Mouse (Mus musculus) intestine, embryonic 15.5 days (tissue): Measurements from ENCODE around the gene Gm26938. TPM values are rescaled to one million over a fixed set of nuclear protein-coding genes. Genes with fewer than 3 reads are reported as not detected.

Experiments
- ATAC-seq: fragments of 200-750 bp; cut with Nextera tagmentation; 2 replicates; pipeline ENCODE4 v1.8.0; 2017; ENCODE audit warnings: moderate TSS enrichment, moderate library complexity
- H3K27ac ChIP-seq: fragments of 300-500 bp; sonication (generic); 2 replicates; pipeline ENCODE4 v1.5.1; 2015; ENCODE audit warnings: mild to moderate bottlenecking, inconsistent platforms
- H3K27me3 ChIP-seq: fragments of 300-500 bp; sonication (generic); replicated peaks from 2 replicates; pipeline ENCODE4 v1.6.1; 2015; ENCODE audit warnings: inconsistent platforms
- H3K36me3 ChIP-seq: fragments of 300-500 bp; sonication (generic); 2 replicates; pipeline ENCODE4 v1.6.1; 2015; ENCODE audit warnings: inconsistent platforms
- H3K4me1 ChIP-seq: fragments of 300-500 bp; sonication (generic); replicated peaks from 2 replicates; pipeline ENCODE4 v1.6.1; 2015; ENCODE audit warnings: inconsistent platforms
- H3K4me2 ChIP-seq: fragments of 300-500 bp; sonication (generic); replicated peaks from 2 replicates; pipeline ENCODE4 v1.6.1; 2015; ENCODE audit warnings: mild to moderate bottlenecking, inconsistent platforms
- H3K4me3 ChIP-seq: fragments of 300-500 bp; sonication (generic); replicated peaks from 2 replicates; pipeline ENCODE4 v1.5.1; 2015; ENCODE audit warnings: inconsistent platforms
- H3K9ac ChIP-seq: fragments of 300-500 bp; sonication (generic); 2 replicates; pipeline ENCODE4 v1.6.1; 2015; ENCODE audit warnings: inconsistent platforms
- H3K9me3 ChIP-seq: fragments of 300-500 bp; sonication (generic); 2 replicates; pipeline ENCODE4 v1.6.1; 2016; ENCODE audit warnings: inconsistent platforms
- WGBS: fragments of 180-500 bp; shearing (Covaris S2); methylation state at CpG from one replicate; pipeline ENCODE4 v1.1.7; 2015; 5-methylcytosine and 5-hydroxymethylcytosine counted together
- polyA plus RNA-seq: library from polyadenylated mRNA; unstranded; fragments of >200 nt; fragmentation: Nextera tagmentation; extraction: Ambion mirVana; gene quantifications from 2 replicates; pipeline ENCODE4 v1.2.1, GENCODE M21; 2015

Gene Gm26938
- polyA plus RNA-seq = 0.29 TPM in 1 of 2 replicates, not detected in the other

GRCm38 (mm10) chr5:139826357-139827055, at the start of gene Gm26938, which contains the start of gene Psmg3:
Gene Gm26938, minus strand, starts transcription at chr5:139826407.
Gene Psmg3, minus strand, starts transcription at chr5:139826885.
- Histone ChIP-seq H3K27ac (peak within 1 kb of the TSS; percentile 81), H3K27me3 (no peaks in the 10 kb centered on the region), H3K9me3 (no peaks in the 10 kb centered on the region), H3K36me3 (peaks cover 13% of the 10 kb centered on the region; the same call in 1 of the 2 replicates), H3K4me2 (peak within 1 kb of the TSS; percentile 85), H3K4me3 (peak within 1 kb of the TSS; percentile 89), H3K4me1 (peaks cover 22% of the 10 kb centered on the region), H3K9ac (peak within 1 kb of the TSS; percentile 82)
- under 1% methylated on average over 43 of the region's 43 CpGs for WGBS
- ATAC-seq = peak; percentile 72

- no peaks in the 10 kb centered on the region for H3K36me3 ChIP-seq
- ATAC-seq = no peak
- no peaks in the 10 kb centered on the region for H3K9me3 ChIP-seq
- no peak overlapping the region for H3K9ac ChIP-seq
- no peak overlapping the region for H3K4me3 ChIP-seq
- no peak overlapping the region for H3K27ac ChIP-seq
- H3K4me1 ChIP-seq = no peaks in the 10 kb centered on the region
- no peak overlapping the region for H3K4me2 ChIP-seq
- H3K27me3 ChIP-seq = no peaks in the 10 kb centered on the region
- WGBS = 79% methylated on average over 1 of the region's 1 CpGs
These were observed 45.3 kb upstream of the Gm26938 start for GRCm38 (mm10) chr5:139871526-139871925.

GRCm38 (mm10) chr5:139870886-139871285, 44.7 kb upstream of the Gm26938 start:
- no peak overlapping the region for H3K9ac ChIP-seq
- 11% methylated on average over 4 of the region's 4 CpGs for WGBS
- H3K27me3 ChIP-seq = no peaks in the 10 kb centered on the region
- no peaks in the 10 kb centered on the region for H3K4me1 ChIP-seq
- no peak overlapping the region for H3K4me3 ChIP-seq
- no peak overlapping the region for H3K27ac ChIP-seq
- ATAC-seq = no peak
- no peak overlapping the region for H3K4me2 ChIP-seq
- H3K9me3 ChIP-seq = no peaks in the 10 kb centered on the region
- no peaks in the 10 kb centered on the region for H3K36me3 ChIP-seq

GRCm38 (mm10) chr5:139862759-139863158, 36.6 kb upstream of the Gm26938 start:
- no peak for ATAC-seq

GRCm38 (mm10) chr5:139860328-139861104, 34.3 kb upstream of the Gm26938 start:
- no peaks in the 10 kb centered on the region for H3K27me3 ChIP-seq
- no peaks in the 10 kb centered on the region for H3K4me1 ChIP-seq
- H3K9ac ChIP-seq = no peak overlapping the region
- ATAC-seq = no peak
- H3K36me3 ChIP-seq = no peaks in the 10 kb centered on the region
- H3K4me3 ChIP-seq = no peak overlapping the region
- H3K9me3 ChIP-seq = no peaks in the 10 kb centered on the region
- no peak overlapping the region for H3K4me2 ChIP-seq
- 53% methylated on average over 15 of the region's 15 CpGs for WGBS
- no peak overlapping the region for H3K27ac ChIP-seq

More at GRCm38 (mm10) chr5:139862759-139863158, 36.6 kb upstream of the Gm26938 start:
- no peak overlapping the region for H3K27ac ChIP-seq
- H3K36me3 ChIP-seq = no peaks in the 10 kb centered on the region
- H3K9ac ChIP-seq = no peak overlapping the region
- WGBS = 50% methylated on average over 4 of the region's 4 CpGs
- H3K27me3 ChIP-seq = no peaks in the 10 kb centered on the region
- H3K9me3 ChIP-seq = no peaks in the 10 kb centered on the region
- H3K4me2 ChIP-seq = no peak overlapping the region
- H3K4me1 ChIP-seq = no peaks in the 10 kb centered on the region
- H3K4me3 ChIP-seq = no peak overlapping the region

- Histone ChIP-seq H3K36me3 (no peaks in the 10 kb centered on the region), H3K4me2 (no peak overlapping the region), H3K4me3 (no peak overlapping the region), H3K27me3 (no peaks in the 10 kb centered on the region), H3K9me3 (no peaks in the 10 kb centered on the region; the same call in none of the 2 replicates), H3K4me1 (no peaks in the 10 kb centered on the region), H3K9ac (no peak overlapping the region), H3K27ac (no peak overlapping the region)
- no peak for ATAC-seq
- 76% methylated on average over 12 of the region's 12 CpGs for WGBS
These were observed 23.6 kb upstream of the Gm26938 start for GRCm38 (mm10) chr5:139849626-139850320.

GRCm38 (mm10) chr5:139839142-139839541, 12.9 kb upstream of the Gm26938 start:
- WGBS = 49% methylated on average over 3 of the region's 3 CpGs
- H3K4me3 ChIP-seq = no peak overlapping the region
- no peaks in the 10 kb centered on the region; the same call in 1 of the 2 replicates for H3K27me3 ChIP-seq
- no peak overlapping the region for H3K4me2 ChIP-seq
- H3K27ac ChIP-seq = no peak overlapping the region
- H3K9ac ChIP-seq = no peak overlapping the region
- no peak for ATAC-seq
- H3K4me1 ChIP-seq = no peaks in the 10 kb centered on the region
- H3K36me3 ChIP-seq = no peaks in the 10 kb centered on the region
- H3K9me3 ChIP-seq = no peaks in the 10 kb centered on the region

GRCm38 (mm10) chr5:139838476-139838892, 12.3 kb upstream of the Gm26938 start:
- Histone ChIP-seq H3K27me3 (no peaks in the 10 kb centered on the region; the same call in 1 of the 2 replicates), H3K4me1 (no peaks in the 10 kb centered on the region), H3K4me2 (no peak overlapping the region), H3K9me3 (no peaks in the 10 kb centered on the region), H3K4me3 (no peak overlapping the region), H3K36me3 (no peaks in the 10 kb centered on the region), H3K27ac (no peak overlapping the region), H3K9ac (no peak overlapping the region)
- 17% methylated on average over 2 of the region's 2 CpGs for WGBS
- ATAC-seq = peak; percentile 34; the same call in 1 of the 2 replicates

GRCm38 (mm10) chr5:139835706-139836105, 9.5 kb upstream of the Gm26938 start:
- no peak overlapping the region for H3K4me2 ChIP-seq
- no peak for ATAC-seq
- H3K4me1 ChIP-seq = no peaks in the 10 kb centered on the region
- no peak overlapping the region for H3K9ac ChIP-seq
- H3K27me3 ChIP-seq = no peaks in the 10 kb centered on the region; the same call in 1 of the 2 replicates
- 87% methylated on average over 7 of the region's 7 CpGs for WGBS
- no peak overlapping the region for H3K27ac ChIP-seq
- no peaks in the 10 kb centered on the region for H3K36me3 ChIP-seq
- H3K9me3 ChIP-seq = no peaks in the 10 kb centered on the region
- H3K4me3 ChIP-seq = no peak overlapping the region

GRCm38 (mm10) chr5:139832125-139832524, 5.9 kb upstream of the Gm26938 start:
- ATAC-seq = no peak
- Histone ChIP-seq H3K9me3 (no peaks in the 10 kb centered on the region), H3K4me1 (no peaks in the 10 kb centered on the region), H3K27me3 (no peaks in the 10 kb centered on the region; the same call in 1 of the 2 replicates), H3K9ac (no peak overlapping the region), H3K36me3 (no peaks in the 10 kb centered on the region), H3K27ac (no peak overlapping the region), H3K4me3 (no peak overlapping the region), H3K4me2 (no peak overlapping the region)
- WGBS = 77% methylated on average over 7 of the region's 7 CpGs

GRCm38 (mm10) chr5:139830734-139831133, 4.5 kb upstream of the Gm26938 start:
- Histone ChIP-seq H3K27ac (no peak overlapping the region), H3K36me3 (no peaks in the 10 kb centered on the region), H3K4me2 (no peak overlapping the region), H3K4me3 (no peak overlapping the region), H3K9me3 (no peaks in the 10 kb centered on the region), H3K27me3 (no peaks in the 10 kb centered on the region), H3K4me1 (peaks cover 5% of the 10 kb centered on the region), H3K9ac (no peak overlapping the region)
- WGBS = 81% methylated on average over 3 of the region's 3 CpGs
- no peak for ATAC-seq

- Histone ChIP-seq H3K27ac (no peak overlapping the region), H3K27me3 (no peaks in the 10 kb centered on the region), H3K9ac (no peak overlapping the region), H3K4me1 (peaks cover 11% of the 10 kb centered on the region), H3K9me3 (no peaks in the 10 kb centered on the region), H3K36me3 (no peaks in the 10 kb centered on the region), H3K4me2 (no peak overlapping the region), H3K4me3 (no peak overlapping the region)
- no peak for ATAC-seq
- WGBS = 78% methylated on average over 13 of the region's 13 CpGs
These were observed 3.2 kb upstream of the Gm26938 start for GRCm38 (mm10) chr5:139829384-139829783.
